Mouse (Mus musculus) cerebellum, adult 2 months (tissue): ENCODE data around the gene Rassf1. TPM values are rescaled to one million over a fixed set of nuclear protein-coding genes. Genes with fewer than 3 reads are reported as not detected.
A peak's percentile ranks its signal among the peaks of the same experiment; 100 is the strongest.

Experiments
- DNase-seq, 2 experiments: peaks; one replicate each; pipeline ENCODE4 v3.0.0; 2021
- H3K27ac ChIP-seq: fragments of 200-500 bp; 2 replicates; pipeline ENCODE4 v1.5.1; 2012; ENCODE audit warnings: low read length, control low read depth, inconsistent platforms; ENCODE audit not compliant: insufficient read depth
- H3K27me3 ChIP-seq: fragments of 200-500 bp; 2 replicates; pipeline ENCODE4 v1.6.1; 2012; ENCODE audit warnings: inconsistent platforms, mild to moderate bottlenecking, low read length, moderate library complexity; ENCODE audit not compliant: control insufficient read depth, insufficient read depth
- H3K4me1 ChIP-seq: fragments of 200-500 bp; 2 replicates; pipeline ENCODE4 v1.6.1; 2011; ENCODE audit warnings: low read length; ENCODE audit not compliant: control insufficient read depth, insufficient read depth
- H3K4me3 ChIP-seq: fragments of 200-500 bp; replicated peaks from 2 replicates; pipeline ENCODE3; 2011; ENCODE audit warnings: mild to moderate bottlenecking, low read depth, low read length, control low read depth; ENCODE audit not compliant: insufficient read depth
- CTCF ChIP-seq: fragments of 200-500 bp; IDR thresholded peaks from 2 replicates; pipeline ENCODE4 v1.5.1; 2011; ENCODE audit warnings: low read depth, mild to moderate bottlenecking, control low read depth, low read length, moderate library complexity, borderline replicate concordance; ENCODE audit not compliant: insufficient read depth
- POLR2A ChIP-seq: fragments of 200-500 bp; IDR thresholded peaks from 2 replicates; pipeline ENCODE4 v1.6.1; 2011; ENCODE audit warnings: low read length, control low read depth, borderline replicate concordance; ENCODE audit not compliant: insufficient read depth
- WGBS: fragments of 180-500 bp; shearing (Covaris S2); methylation state at CpG from one replicate; pipeline ENCODE4 v1.1.7; 2018; 5-methylcytosine and 5-hydroxymethylcytosine counted together
- polyA plus RNA-seq: library from polyadenylated mRNA; depleted of rRNA; stranded (reverse); fragments of >200 nt; gene quantifications from 2 replicates; pipeline ENCODE4 v1.2.3, GENCODE M21; 2012; rRNA removed

Rassf1 gene
- polyA plus RNA-seq: 30.3 and 32.3 TPM in 2 replicates

DNA sequence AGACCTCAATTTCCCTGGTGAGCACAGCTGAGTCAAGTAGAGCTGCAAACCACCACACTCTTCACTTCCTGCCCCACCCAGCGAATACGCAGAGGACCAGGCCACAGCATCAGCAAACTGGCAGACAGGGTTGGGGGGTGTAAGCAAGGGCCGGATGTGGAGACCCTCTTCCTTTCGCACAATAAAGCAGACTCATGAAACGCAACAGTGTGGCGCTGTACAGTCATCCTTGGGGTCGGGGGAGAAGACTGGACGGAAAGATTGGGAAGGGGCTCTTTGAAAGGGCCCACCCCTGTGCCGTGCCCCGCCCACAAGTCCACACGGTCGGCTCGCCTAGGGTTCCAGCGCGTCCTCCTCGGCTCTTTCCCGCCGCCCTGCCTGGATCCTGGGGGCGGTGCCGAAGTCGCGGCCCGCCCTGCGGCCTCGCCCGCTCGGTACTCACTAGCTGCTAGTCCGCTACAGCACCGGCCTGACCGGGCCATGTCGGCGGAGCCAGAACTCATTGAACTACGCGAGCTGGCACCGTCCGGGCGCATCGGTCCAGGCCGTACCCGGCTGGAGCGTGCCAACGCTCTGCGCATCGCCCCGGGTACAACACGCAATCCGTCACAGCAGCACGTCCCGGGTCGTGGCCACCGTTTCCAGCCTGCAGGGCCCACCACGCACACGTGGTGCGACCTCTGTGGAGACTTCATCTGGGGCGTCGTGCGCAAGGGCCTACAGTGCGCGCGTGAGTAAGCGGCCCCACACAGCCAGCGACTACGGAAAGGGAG is at the start of gene Rassf1:
Gene Rassf1, plus strand, starts transcription at position 439 of the 773 bp plus-strand sequence.
- WGBS: 11% methylated on average over 63 of the region's 63 CpGs
- no peaks in the 10 kb centered on the region for H3K4me1 ChIP-seq
- H3K4me3 ChIP-seq: peak within 1 kb of the TSS; percentile 0
- no peak within 1 kb of the TSS for H3K27ac ChIP-seq
- DNase-seq: peak; percentile 44 to 55
- H3K27me3 ChIP-seq: no peaks in the 10 kb centered on the region
- TF ChIP-seq CTCF: no peak
- no peak for TF ChIP-seq POLR2A

DNA sequence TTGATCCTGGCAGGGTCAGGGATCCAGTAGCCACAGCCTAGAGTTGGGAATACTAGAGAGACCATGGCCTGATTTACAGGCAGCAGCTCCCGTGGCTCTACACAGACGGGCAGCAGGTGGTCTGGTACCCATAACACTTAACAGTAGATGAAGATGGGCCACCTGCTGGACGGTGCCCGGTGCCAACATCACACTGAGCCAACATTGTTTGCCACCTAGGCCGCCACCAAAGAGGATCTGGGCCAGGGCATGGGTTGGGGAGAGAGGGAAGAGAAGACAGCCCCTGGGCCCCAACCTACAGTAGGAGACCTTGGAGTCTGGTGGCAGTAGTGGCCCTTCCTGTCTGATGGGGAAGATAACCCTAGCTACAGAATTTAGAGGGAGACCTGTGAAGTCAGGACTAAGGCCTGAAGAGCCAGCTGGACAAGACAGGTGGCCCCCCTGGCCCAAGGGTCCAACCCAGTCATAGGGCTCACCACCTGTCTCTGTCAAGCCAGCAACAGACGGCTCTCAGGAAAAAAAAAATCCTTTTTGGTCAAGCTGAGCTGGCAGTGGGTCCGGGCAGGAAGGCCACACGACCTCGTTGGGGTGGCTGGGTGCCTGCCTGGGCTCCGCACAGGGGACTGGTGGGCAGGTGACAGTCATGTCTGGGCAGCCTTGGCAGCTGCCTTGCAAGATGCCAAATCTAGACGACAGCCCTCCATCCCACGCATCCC is 49.1 kb upstream of the Rassf1 start:
- peak overlapping the region; percentile 35; the same call in 1 of the 2 replicates for H3K27ac ChIP-seq
- peak; percentile 75 to 88 for DNase-seq
- WGBS: 12% methylated on average over 12 of the region's 12 CpGs
- H3K27me3 ChIP-seq: no peaks in the 10 kb centered on the region
- H3K4me1 ChIP-seq: peaks cover 32% of the 10 kb centered on the region
- H3K4me3 ChIP-seq: no peak overlapping the region
- TF ChIP-seq POLR2A (0 out of 2 replicates have a peak, but pooled peaks have one; percentile 0), CTCF (no peak)

DNA sequence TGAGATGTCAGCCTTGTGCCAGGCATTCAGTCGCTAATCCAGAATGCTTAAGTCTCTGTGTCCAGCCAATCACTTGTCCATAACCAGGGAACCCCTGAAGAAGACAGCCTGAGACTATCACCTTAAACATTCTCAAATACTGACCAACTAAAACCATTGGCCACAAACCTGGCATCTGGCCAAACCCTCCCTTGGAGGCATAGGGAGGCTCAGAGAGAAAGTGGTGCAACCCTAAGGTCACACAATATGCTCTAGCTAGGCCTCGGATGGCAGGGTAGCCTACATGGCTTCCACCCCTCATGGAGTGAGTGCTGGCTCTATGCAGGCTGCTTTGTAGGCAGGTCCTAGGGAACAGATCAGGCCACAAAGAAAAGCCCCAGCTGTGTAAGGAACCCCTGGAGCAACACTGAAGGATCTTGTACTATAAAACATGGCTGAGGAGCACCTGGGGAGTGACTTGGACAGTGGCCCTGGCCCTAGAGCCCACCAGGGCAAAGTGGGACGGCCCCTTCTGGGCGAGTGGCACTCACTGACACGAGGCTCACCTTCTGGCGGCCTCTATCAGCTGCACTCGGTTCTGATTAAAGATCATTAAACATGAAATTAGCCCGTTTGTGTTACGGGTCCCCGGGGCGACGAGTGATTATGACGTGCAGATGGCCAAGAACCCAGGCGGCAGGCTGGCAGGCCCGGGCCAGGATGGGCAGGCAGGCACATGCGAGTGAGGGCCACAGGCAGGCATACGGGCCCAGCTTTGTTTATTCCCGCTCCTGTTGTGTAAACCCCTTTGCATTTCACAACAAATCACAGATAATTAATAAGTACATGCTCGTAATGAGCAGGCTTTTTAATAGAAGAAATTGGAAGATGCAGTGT is 46.5 kb upstream of the Rassf1 start:
- DNase-seq: peak; percentile 45 to 50
- 56% methylated on average over 19 of the region's 19 CpGs for WGBS
- H3K27me3 ChIP-seq: no peaks in the 10 kb centered on the region
- no peak overlapping the region for H3K4me3 ChIP-seq
- H3K4me1 ChIP-seq: peaks cover 32% of the 10 kb centered on the region
- TF ChIP-seq POLR2A (no peak), CTCF (no peak)
- H3K27ac ChIP-seq: no peak overlapping the region

DNA sequence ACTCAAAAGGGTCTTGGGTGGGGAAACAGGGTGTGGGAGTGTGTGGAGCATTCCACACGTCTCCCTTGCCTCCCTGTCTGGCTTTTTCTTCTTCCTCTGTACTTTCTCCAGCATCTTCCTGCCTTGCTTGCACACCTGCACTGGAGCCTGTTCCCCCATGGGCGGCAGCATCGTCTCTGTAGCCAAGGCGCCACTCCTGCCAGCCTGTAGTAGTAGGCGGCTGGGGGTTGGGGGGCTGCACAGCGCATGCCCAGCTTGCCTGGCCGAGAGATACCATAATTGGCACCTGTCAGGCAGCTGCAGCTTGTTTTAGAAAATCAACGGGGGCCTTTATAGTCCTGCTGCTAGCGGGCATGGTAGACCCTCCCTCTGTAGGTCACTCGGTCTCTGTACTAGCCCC is 43.1 kb upstream of the Rassf1 start:
- Histone ChIP-seq H3K4me3 (no peak overlapping the region), H3K27me3 (no peaks in the 10 kb centered on the region), H3K27ac (no peak overlapping the region), H3K4me1 (peaks cover 12% of the 10 kb centered on the region; the same call in 1 of the 2 replicates)
- DNase-seq: no peak
- WGBS: 75% methylated on average over 10 of the region's 10 CpGs
- TF ChIP-seq POLR2A: no peak
- no peak for TF ChIP-seq CTCF

DNA sequence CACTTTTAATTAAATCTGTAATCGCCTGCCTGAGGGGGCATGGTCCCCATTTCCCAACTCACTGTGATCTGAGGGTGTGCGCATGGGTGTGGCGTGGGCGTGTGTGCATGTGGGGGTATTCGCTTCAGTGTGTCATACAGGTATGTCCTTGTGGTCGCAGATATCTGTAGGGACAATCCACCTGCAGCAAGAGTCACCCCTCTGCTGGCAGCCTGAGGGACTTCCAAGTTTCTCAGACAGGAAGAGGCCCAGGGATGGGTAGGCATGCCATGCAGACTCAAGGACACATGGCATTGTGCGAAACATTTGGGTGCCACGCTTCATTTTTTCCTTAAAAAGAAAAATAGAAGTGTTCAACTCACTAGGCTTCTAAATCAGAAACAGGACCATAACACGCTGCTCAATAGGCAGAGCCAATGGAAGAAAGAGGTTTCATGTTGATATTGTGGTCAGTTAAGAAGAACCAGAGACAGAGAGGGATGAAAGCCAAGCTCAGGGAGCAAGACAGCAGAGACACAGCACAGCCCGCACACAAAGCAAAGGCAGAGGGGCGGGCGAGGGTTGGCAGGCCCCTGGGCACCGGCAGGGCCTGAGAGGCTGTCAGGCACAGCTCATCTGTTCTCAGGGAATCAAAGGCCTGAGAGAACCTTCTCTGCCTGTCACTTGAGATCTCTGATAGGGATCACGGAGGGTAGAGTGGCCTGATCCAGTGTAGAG is 40.8 kb upstream of the Rassf1 start:
- Histone ChIP-seq H3K27me3 (no peaks in the 10 kb centered on the region), H3K4me1 (peaks cover under 1% of the 10 kb centered on the region; the same call in 1 of the 2 replicates), H3K27ac (no peak overlapping the region), H3K4me3 (no peak overlapping the region)
- DNase-seq: no peak
- WGBS: 76% methylated on average over 14 of the region's 14 CpGs
- TF ChIP-seq POLR2A (no peak), CTCF (no peak)

DNA sequence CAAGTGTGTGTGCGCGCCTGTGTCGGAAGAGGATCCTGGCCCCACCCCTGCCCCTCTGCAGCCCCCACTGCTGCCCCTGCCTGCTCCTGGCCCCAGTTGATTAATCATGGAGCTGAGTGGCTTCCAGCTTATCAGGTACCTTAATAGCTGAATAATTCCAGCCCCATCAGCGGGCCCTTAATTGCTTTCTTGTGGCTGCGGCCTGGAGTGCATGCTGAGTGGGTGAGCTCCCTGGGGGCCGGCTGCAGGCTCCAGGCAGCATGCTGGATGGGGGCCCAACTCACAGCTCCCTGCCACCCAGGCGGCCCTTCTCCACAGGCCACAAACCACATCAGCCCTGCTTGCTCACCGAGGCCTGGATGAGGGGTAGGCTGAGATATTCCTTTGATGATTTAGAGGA is 39.9 kb upstream of the Rassf1 start:
- no peak overlapping the region for H3K27ac ChIP-seq
- no peak overlapping the region for H3K4me3 ChIP-seq
- no peak for TF ChIP-seq POLR2A
- no peak for TF ChIP-seq CTCF
- no peak for DNase-seq
- H3K4me1 ChIP-seq: no peaks in the 10 kb centered on the region
- WGBS: 86% methylated on average over 8 of the region's 8 CpGs
- no peaks in the 10 kb centered on the region for H3K27me3 ChIP-seq

DNA sequence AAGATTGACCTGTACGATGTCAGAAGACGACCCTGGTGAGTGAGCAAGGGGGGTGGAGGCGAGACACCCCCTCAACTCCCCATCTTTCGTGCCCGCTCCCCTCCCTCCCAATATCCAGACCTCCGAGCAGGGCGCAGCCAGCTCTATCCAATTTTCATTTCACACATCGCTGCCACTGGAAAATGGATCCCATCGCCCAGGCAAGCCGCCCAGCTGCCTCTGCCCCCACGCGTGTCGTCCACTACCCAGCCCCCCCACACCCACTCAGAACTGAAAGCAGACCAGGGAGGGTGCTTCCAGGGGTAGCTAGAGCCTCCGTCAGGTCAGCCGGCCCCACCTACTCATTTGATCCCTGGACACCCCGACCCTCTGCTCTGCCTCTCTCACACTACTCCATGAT is 39.0 kb upstream of the Rassf1 start:
- no peak overlapping the region for H3K4me3 ChIP-seq
- no peak overlapping the region for H3K27ac ChIP-seq
- H3K27me3 ChIP-seq: no peaks in the 10 kb centered on the region
- no peak for TF ChIP-seq CTCF
- TF ChIP-seq POLR2A: no peak
- DNase-seq: no peak
- H3K4me1 ChIP-seq: no peaks in the 10 kb centered on the region
- WGBS: 59% methylated on average over 16 of the region's 16 CpGs
